Mouse (Mus musculus) skeletal muscle tissue, adult 2 months (tissue): ENCODE results near the gene Lonrf2.

ENCODE experiments used
- DNase-seq: peaks from one replicate; pipeline ENCODE4 v3.0.0-alpha.2; 2012; ENCODE audit warnings: low read depth, low spot score

Gene Lonrf2

GRCm38 (mm10) chr1:38836477-38836872 lies at the start of gene Lonrf2:
Lonrf2 (minus strand) TSS chr1:38836711.
- DNase-seq = no peak

- no peak for DNase-seq
These were observed 49.4 kb upstream of the Lonrf2 start for GRCm38 (mm10) chr1:38885956-38886355.

- DNase-seq = peak; percentile 18
These were observed 47.3 kb upstream of the Lonrf2 start for GRCm38 (mm10) chr1:38883766-38884165.

GRCm38 (mm10) chr1:38882746-38883145 lies 46.2 kb upstream of the Lonrf2 start:
- DNase-seq = no peak

GRCm38 (mm10) chr1:38881366-38881765 lies 44.9 kb upstream of the Lonrf2 start:
- DNase-seq = no peak

- DNase-seq = no peak
These were observed 40.3 kb upstream of the Lonrf2 start for GRCm38 (mm10) chr1:38876671-38877382.

GRCm38 (mm10) chr1:38873911-38874310 lies 37.4 kb upstream of the Lonrf2 start:
- no peak for DNase-seq

- DNase-seq = no peak
These were observed 35.3 kb upstream of the Lonrf2 start for GRCm38 (mm10) chr1:38871834-38872233.

GRCm38 (mm10) chr1:38869398-38870195 lies 33.1 kb upstream of the Lonrf2 start:
- DNase-seq = no peak

GRCm38 (mm10) chr1:38866242-38866641 lies 29.7 kb upstream of the Lonrf2 start:
- no peak for DNase-seq

- DNase-seq = no peak
These were observed 27.8 kb upstream of the Lonrf2 start for GRCm38 (mm10) chr1:38864341-38864740.

- DNase-seq = no peak
These were observed 25.7 kb upstream of the Lonrf2 start for GRCm38 (mm10) chr1:38862213-38862612.

GRCm38 (mm10) chr1:38860867-38861524 lies 24.5 kb upstream of the Lonrf2 start:
- no peak for DNase-seq

GRCm38 (mm10) chr1:38860207-38860606 lies 23.7 kb upstream of the Lonrf2 start:
- DNase-seq = no peak

- DNase-seq = peak; percentile 7
These were observed 19.7 kb upstream of the Lonrf2 start for GRCm38 (mm10) chr1:38856196-38856595.

GRCm38 (mm10) chr1:38852250-38852649 lies 15.7 kb upstream of the Lonrf2 start:
- DNase-seq = no peak

- DNase-seq = no peak
These were observed 14.1 kb upstream of the Lonrf2 start for GRCm38 (mm10) chr1:38850650-38851049.

GRCm38 (mm10) chr1:38848451-38849289 lies 12.2 kb upstream of the Lonrf2 start:
- DNase-seq = no peak

GRCm38 (mm10) chr1:38847975-38848374 lies 11.5 kb upstream of the Lonrf2 start:
- no peak for DNase-seq

GRCm38 (mm10) chr1:38843275-38843674 lies 6.8 kb upstream of the Lonrf2 start:
- no peak for DNase-seq

GRCm38 (mm10) chr1:38842861-38843260 lies 6.3 kb upstream of the Lonrf2 start:
- no peak for DNase-seq

- DNase-seq = no peak
These were observed 3.4 kb upstream of the Lonrf2 start for GRCm38 (mm10) chr1:38839944-38840343.
